Mouse (Mus musculus): ENCODE measurements around the gene Tenm1. TPM values are rescaled to one million over a fixed set of nuclear protein-coding genes. Genes with fewer than 3 reads are reported as not detected.

Gene Tenm1
- polyA plus RNA-seq, 1 experiment from 2014 or later: 0.64 TPM

DNA sequence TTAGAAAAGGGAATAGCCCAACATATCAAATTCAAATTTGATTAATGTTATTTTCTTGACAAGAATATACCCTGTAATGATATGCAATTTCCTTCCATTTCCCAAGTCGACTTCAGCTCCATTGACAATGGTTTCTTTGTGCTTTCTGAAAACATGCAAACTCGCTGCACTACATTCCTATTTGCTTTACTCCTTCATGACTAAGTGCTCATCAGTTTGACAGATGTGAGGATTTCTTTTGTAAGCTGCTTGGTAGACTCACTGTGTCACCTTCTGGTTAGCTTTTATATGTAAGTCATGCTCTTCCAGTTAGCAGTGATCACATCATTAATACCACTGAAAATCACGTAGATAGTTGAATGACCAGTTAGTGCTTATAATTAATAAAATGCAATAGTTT is 781.8 kb downstream of the Tenm1 start:
- no peak for DNase-seq (ENCODE audit: low spot score)
- H3K27me3 ChIP-seq (ENCODE audit: low read depth, poor library complexity, severe bottlenecking): no peaks in the 10 kb centered on the region
- WGBS: 69% methylated on average over 3 of the region's 3 CpGs

DNA sequence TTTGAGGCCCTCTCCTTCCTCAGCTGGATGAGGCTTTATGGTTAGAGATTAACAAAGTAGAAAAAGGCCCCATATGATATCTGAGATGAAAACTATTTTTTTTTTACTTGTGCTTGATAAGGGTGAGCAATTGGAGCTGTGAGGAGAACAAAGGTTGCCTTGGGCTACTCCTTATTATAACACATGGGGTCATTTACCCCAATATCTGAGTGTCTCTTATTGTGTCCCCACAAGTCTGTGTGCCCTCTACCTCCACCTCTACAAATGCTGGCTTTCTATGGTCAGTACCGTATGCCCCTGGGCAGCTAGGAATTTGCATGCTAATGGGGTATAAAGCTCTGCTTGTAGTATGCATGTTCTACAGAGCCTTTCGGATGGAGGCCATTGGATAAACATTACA is 848.4 kb downstream of the Tenm1 start:
- Histone ChIP-seq H3K4me1 (peaks cover 12% of the 10 kb centered on the region), H3K4me3 (no peak overlapping the region), H3K9me3 (replicated peaks) (no peaks in the 10 kb centered on the region), H3K27me3 (ENCODE audit: low read depth, poor library complexity, severe bottlenecking) (no peaks in the 10 kb centered on the region), H3K36me3 (no peaks in the 10 kb centered on the region), H3K27ac (replicated peaks) (no peak overlapping the region)
- no peak for DNase-seq (ENCODE audit: low spot score)
- 58% methylated on average over 2 of the region's 2 CpGs for WGBS

More for the DNA sequence above, 781.8 kb downstream of the Tenm1 start:
- Histone ChIP-seq H3K36me3 (no peaks in the 10 kb centered on the region), H3K4me3 (no peak overlapping the region), H3K9me3 (replicated peaks) (no peaks in the 10 kb centered on the region), H3K27ac (replicated peaks) (no peak overlapping the region), H3K4me1 (no peaks in the 10 kb centered on the region)

DNA sequence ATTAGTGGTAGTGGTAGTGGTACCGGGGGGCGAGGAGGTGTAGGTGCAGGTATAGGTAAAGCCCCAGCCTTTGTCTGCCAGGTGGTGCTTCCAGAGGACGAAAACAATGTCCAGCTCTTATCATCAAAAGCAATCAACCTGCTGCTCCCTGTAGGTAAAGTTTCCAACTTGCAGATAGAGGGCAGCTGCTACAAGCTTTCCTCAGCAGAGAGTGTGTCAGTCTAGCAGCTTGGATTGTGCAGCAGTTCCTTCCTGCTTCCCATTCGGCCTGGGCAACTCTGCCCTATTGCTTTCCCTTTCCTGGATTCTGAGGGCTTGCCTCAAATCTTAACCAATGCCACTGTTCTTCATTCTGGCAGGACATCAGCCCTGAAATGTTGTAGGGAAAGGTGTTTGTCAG is 870.2 kb downstream of the Tenm1 start:
- Histone ChIP-seq H3K4me3 (no peak overlapping the region), H3K9me3 (replicated peaks) (no peaks in the 10 kb centered on the region), H3K27ac (replicated peaks) (no peak overlapping the region), H3K4me1 (no peaks in the 10 kb centered on the region), H3K27me3 (ENCODE audit: low read depth, poor library complexity, severe bottlenecking) (no peaks in the 10 kb centered on the region), H3K36me3 (no peaks in the 10 kb centered on the region)
- WGBS: 72% methylated on average over 4 of the region's 4 CpGs
- DNase-seq (ENCODE audit: low spot score): no peak

DNA sequence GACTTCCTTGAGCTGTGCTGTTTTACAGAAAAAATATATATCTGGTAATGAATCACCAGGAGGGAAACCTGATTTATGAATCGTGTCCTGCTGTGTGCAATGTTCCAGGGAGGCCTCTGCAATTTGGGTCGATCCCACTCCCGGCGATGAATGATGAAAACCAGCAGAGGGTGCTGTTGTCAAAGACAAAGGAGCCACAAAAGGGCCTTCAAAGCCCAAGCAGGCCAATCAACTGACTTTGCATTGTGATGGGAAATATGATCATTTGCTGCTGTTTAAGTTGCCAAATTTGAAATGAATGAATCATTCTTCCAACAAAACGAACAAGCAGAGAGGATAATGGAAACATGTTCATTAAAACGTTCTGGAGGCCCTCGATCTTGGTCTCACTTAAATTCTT is 871.6 kb downstream of the Tenm1 start:
- Histone ChIP-seq H3K36me3 (no peaks in the 10 kb centered on the region), H3K27me3 (ENCODE audit: low read depth, poor library complexity, severe bottlenecking) (no peaks in the 10 kb centered on the region), H3K27ac (replicated peaks) (no peak overlapping the region), H3K9me3 (replicated peaks) (no peaks in the 10 kb centered on the region), H3K4me1 (no peaks in the 10 kb centered on the region), H3K4me3 (no peak overlapping the region)
- WGBS: 29% methylated on average over 7 of the region's 7 CpGs
- DNase-seq (ENCODE audit: low spot score): peak; percentile 50

DNA sequence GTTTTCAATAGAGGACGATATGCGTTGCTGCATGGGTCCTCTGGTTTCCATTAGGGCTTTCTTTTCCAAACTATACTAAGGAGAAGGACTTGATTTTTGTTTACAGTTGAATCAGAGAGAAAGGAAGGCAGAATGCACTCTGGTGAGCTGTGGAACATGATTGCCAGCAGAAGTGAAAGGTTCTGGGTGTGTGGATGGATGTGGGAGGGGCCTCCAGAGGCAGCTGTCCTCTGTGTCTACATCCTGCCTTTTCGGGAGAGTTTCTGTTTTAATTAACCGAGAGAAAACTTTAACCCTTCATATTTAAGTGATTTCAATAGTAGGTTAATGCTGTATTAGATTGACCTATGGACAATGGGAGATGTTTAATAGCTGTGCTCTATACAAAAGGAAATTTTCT is 880.4 kb downstream of the Tenm1 start:
- H3K4me3 ChIP-seq: no peak overlapping the region
- no peaks in the 10 kb centered on the region for H3K9me3 ChIP-seq (replicated peaks)
- no peaks in the 10 kb centered on the region for H3K27me3 ChIP-seq (ENCODE audit: low read depth, poor library complexity, severe bottlenecking)
- 86% methylated on average over 4 of the region's 4 CpGs for WGBS
- H3K4me1 ChIP-seq: no peaks in the 10 kb centered on the region
- no peaks in the 10 kb centered on the region for H3K36me3 ChIP-seq
- DNase-seq (ENCODE audit: low spot score): no peak
- H3K27ac ChIP-seq (replicated peaks): no peak overlapping the region

DNA sequence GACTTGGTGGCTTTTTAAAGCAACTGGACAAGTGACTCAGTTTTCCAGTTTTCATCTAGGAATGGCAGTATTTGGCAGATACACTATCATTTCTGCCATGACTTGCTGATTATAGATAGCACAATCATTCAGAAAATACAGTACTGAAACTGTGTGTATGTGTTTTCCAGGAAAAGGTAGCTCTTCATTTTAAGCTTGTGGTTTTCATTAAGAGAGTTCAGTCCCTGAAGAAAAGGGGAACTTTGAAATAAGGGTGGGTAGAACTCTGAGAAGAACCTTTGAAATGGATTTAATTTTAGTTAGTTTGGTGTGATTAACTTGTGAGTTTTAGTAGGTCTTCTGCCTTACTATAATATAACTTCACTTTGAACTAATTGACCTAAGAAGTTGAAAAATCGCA is 883.9 kb downstream of the Tenm1 start:
- H3K27ac ChIP-seq (replicated peaks): no peak overlapping the region
- peaks cover 4% of the 10 kb centered on the region for H3K4me1 ChIP-seq
- H3K9me3 ChIP-seq (replicated peaks): no peaks in the 10 kb centered on the region
- no peak for DNase-seq (ENCODE audit: low spot score)
- no peak overlapping the region for H3K4me3 ChIP-seq
- H3K27me3 ChIP-seq (ENCODE audit: low read depth, poor library complexity, severe bottlenecking): no peaks in the 10 kb centered on the region
- H3K36me3 ChIP-seq: no peaks in the 10 kb centered on the region
- WGBS: 91% methylated on average over 1 of the region's 1 CpGs

DNA sequence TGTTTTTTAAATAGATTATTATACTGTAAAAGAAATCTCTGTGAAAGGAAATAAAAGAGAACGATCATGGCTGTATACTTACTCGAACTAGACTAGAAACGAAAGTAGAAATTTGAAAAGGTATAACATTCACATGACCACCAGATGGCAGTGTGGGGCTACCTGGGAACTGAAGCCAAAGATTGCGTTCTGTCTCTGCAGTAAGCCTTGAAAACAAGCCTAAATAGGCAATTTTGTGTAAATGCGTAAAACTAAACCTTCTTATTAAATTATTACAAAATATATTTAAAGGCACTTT is 888.2 kb downstream of the Tenm1 start:
- DNase-seq (ENCODE audit: low spot score): peak; percentile 29
- no peaks in the 10 kb centered on the region for H3K27me3 ChIP-seq (ENCODE audit: low read depth, poor library complexity, severe bottlenecking)
- 51% methylated on average over 5 of the region's 5 CpGs for WGBS
- no peaks in the 10 kb centered on the region for H3K9me3 ChIP-seq (replicated peaks)
- H3K4me3 ChIP-seq: no peak overlapping the region
- no peaks in the 10 kb centered on the region for H3K36me3 ChIP-seq
- peaks cover 8% of the 10 kb centered on the region for H3K4me1 ChIP-seq
- H3K27ac ChIP-seq (replicated peaks): peak overlapping the region; percentile 57; the same call in 1 of the 2 replicates

DNA sequence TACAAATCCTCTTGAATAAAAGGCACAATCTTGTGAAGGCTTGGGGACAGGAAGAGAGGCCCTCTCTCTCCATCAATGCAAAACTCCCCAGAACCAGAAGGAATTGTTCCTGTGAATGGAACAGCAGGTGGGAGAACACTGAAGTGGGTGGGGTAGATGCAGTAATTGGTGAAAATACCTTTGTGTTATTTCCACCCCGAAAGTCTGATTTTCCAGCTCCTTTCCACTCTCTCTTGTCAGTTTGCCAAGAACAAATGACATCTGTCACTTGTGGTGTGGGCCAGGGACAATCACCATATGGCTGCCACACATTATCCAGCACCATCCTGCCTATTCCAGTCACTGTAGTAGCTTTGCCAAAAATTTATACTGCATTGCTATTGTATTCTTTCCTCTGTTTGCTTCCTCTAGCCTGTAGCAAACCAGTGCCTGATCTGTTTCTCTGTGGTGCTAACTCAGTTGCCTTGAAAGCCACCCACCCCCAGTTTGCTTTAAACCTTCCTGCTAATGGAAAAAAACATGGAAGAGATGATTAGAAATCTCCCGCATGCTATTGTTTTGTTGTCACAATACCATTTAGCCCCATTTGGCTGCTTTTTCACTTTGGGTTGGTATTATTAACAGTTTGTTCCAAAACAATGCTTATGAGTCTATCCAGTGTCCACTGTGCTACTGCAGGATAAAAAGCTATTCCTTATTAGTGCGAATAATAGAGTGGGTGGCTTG is 888.7 kb downstream of the Tenm1 start:
- H3K36me3 ChIP-seq: no peaks in the 10 kb centered on the region
- H3K4me1 ChIP-seq: peaks cover 8% of the 10 kb centered on the region
- no peaks in the 10 kb centered on the region for H3K27me3 ChIP-seq (ENCODE audit: low read depth, poor library complexity, severe bottlenecking)
- H3K27ac ChIP-seq (replicated peaks): peak overlapping the region; percentile 57
- WGBS: 43% methylated on average over 3 of the region's 3 CpGs
- no peak overlapping the region for H3K4me3 ChIP-seq
- H3K9me3 ChIP-seq (replicated peaks): no peaks in the 10 kb centered on the region
- no peak for DNase-seq (ENCODE audit: low spot score)

DNA sequence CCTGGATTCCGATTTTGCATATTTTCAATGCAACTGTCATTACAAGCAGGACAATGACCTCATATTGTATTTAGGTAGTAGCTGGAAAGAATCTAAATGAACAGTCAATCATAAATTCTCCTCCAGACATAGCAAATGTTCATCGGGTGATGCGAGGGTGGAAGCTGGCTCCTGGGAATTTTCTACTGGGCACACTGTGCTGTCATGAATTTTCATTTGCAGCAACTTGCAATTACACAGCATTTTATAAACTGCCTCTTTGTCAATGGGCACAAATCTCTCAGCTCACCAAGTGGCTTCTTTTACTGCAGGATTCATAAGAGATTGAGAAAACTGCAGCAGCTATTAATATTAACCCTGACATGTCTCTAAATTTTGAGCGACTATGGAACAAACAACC is 898.2 kb downstream of the Tenm1 start:
- no peaks in the 10 kb centered on the region for H3K36me3 ChIP-seq
- DNase-seq (ENCODE audit: low spot score): no peak
- no peaks in the 10 kb centered on the region for H3K9me3 ChIP-seq (replicated peaks)
- H3K4me3 ChIP-seq: no peak overlapping the region
- H3K27ac ChIP-seq (replicated peaks): no peak overlapping the region
- no peaks in the 10 kb centered on the region for H3K27me3 ChIP-seq (ENCODE audit: low read depth, poor library complexity, severe bottlenecking)
- WGBS: 84% methylated on average over 4 of the region's 4 CpGs
- no peaks in the 10 kb centered on the region for H3K4me1 ChIP-seq

DNA sequence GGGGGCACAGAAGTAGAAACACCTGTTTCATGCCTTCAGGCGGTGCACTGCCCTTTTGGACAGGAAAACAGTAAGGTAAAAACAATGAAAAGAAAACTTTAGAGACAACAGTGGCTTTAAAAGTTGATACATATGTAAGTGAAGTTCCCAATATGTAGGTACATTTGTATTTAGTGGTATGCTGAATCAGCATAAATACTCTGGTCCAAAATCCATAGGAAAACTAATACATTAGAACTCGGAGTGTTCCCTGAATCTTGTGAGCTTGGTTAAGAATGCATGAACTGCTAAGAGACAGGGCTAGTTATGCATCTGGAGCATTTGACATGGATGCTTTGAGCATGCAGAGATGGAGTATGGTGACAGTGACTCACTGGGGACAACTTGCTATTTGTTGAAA is 906.1 kb downstream of the Tenm1 start:
- no peaks in the 10 kb centered on the region for H3K9me3 ChIP-seq (replicated peaks)
- no peaks in the 10 kb centered on the region for H3K4me1 ChIP-seq
- no peaks in the 10 kb centered on the region for H3K36me3 ChIP-seq
- 81% methylated on average over 2 of the region's 2 CpGs for WGBS
- H3K27ac ChIP-seq (replicated peaks): no peak overlapping the region
- DNase-seq (ENCODE audit: low spot score): no peak
- H3K27me3 ChIP-seq (ENCODE audit: low read depth, poor library complexity, severe bottlenecking): no peaks in the 10 kb centered on the region
- no peak overlapping the region for H3K4me3 ChIP-seq

DNA sequence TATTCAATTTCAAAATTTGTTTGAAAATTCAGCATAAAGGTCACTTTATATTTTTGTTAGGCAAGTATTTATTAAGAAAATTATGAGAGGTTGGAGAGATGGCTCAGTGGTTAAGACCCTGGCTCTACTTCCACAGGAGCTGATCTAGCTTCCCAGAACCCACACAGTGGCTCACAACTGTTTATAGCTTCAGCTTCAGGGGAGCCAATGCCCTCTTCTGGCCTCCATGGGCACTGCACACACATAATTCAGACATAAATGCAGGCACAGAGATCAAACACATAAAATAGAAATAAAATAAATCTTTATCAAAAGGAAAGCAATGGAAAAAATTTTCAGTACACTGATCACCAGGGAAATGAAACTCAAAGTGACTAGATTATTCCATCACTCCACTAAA is 916.4 kb downstream of the Tenm1 start:
- no peak for DNase-seq (ENCODE audit: low spot score)
- Histone ChIP-seq H3K27me3 (ENCODE audit: low read depth, poor library complexity, severe bottlenecking) (no peaks in the 10 kb centered on the region), H3K4me1 (no peaks in the 10 kb centered on the region), H3K36me3 (no peaks in the 10 kb centered on the region), H3K27ac (replicated peaks) (no peak overlapping the region), H3K4me3 (no peak overlapping the region), H3K9me3 (replicated peaks) (no peaks in the 10 kb centered on the region)

DNA sequence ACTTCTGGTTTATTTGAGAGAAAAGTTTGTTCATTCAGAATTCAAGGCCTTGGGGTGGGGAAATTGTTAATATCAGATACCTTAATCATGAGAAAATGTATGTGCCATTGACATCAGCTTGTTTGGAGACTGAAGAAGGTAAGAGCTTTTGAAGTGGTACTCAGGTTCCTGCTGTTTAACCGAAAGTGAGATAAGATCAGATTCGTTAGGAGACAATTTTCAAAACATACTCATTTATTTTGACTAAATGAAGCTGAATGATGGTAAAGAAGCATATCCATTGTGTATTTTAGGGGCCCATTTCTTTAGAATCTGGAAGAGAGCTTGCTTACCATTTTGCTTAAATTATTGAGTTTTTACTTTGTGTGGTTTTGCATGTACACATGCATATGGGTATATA is 917.8 kb downstream of the Tenm1 start:
- DNase-seq (ENCODE audit: low spot score): no peak
- H3K4me1 ChIP-seq: no peaks in the 10 kb centered on the region
- no peak overlapping the region for H3K27ac ChIP-seq (replicated peaks)
- H3K9me3 ChIP-seq (replicated peaks): no peaks in the 10 kb centered on the region
- no peaks in the 10 kb centered on the region for H3K36me3 ChIP-seq
- 86% methylated on average over 2 of the region's 2 CpGs for WGBS
- no peaks in the 10 kb centered on the region for H3K27me3 ChIP-seq (ENCODE audit: low read depth, poor library complexity, severe bottlenecking)
- H3K4me3 ChIP-seq: no peak overlapping the region

DNA sequence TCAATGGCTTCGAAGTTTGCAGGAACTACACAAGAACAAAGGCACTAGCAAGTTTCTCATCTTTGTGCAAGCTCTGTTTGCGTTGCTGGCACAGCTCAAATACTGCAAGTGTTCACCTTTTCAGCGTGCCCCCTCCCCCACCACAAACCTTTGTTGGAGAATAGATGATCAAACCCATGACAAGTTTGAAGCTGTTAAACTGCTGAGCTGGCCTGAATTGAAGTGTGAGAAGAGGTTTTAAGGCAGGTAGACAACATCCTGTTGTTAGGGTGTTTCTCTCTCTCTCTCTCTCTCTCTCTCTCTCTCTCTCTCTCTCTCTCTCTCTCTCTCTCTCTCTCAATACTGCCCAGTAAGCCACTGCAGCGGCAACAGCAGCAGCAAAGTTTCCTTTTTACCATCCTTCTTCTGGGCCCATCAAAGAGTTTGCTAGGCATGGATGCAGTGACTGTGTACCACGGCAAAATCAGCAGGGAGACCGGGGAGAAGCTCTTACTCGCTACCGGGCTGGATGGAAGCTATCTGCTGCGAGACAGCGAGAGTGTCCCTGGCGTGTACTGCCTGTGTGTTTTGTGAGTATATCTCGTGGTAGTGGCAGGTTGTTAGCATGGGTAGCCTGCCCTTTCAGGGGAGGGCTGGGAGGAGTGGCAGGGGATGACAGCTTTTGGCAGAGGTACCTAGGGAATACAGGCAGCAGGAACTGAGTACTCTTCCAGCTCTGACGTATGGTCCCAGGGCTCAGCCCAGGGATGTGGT is 926.5 kb downstream of the Tenm1 start, which contains the start of gene Sh2d1a:
Gene Sh2d1a (plus strand): TSS at position 163 of the 753 bp plus-strand sequence.
- Histone ChIP-seq H3K27ac (replicated peaks) (no peak within 1 kb of the TSS), H3K36me3 (no peaks in the 10 kb centered on the region), H3K4me3 (no peak within 1 kb of the TSS), H3K27me3 (ENCODE audit: low read depth, poor library complexity, severe bottlenecking) (no peaks in the 10 kb centered on the region), H3K9me3 (replicated peaks) (no peaks in the 10 kb centered on the region), H3K4me1 (no peaks in the 10 kb centered on the region)
- DNase-seq (ENCODE audit: low spot score): no peak
- 80% methylated on average over 13 of the region's 13 CpGs for WGBS
